Mouse (Mus musculus) heart, postnatal 36 days (tissue): Measurements from ENCODE around the gene Pea15a. TPM values are rescaled to one million over a fixed set of nuclear protein-coding genes. Genes with fewer than 3 reads are reported as not detected.

Experiments used
- DNase-seq, 2 experiments: peaks; one replicate each; pipeline ENCODE4 v3.0.0; 2021 to 2022
- intact Hi-C: fragments of 180-260 bp; cut with DNase I; formaldehyde crosslinking; loops from one replicate; pipeline ENCODE4 v1.15.1; 2025
- total RNA-seq, 2 experiments: library from RNA; stranded (reverse); gene quantifications; 2 replicates each; pipeline ENCODE4 v1.2.3; 2021

The Pea15a gene
- total RNA-seq, 2 experiments from 2014 or later, result 59.1 to 65.0 TPM

- intact Hi-C loops, result loop anchor here (2.0 kb wide), 1 partner anchor 58 kb away; the partner anchor contains the start of gene Dcaf8
- no peak for DNase-seq
These were observed 544 bp upstream of the Pea15a start for GRCm38 (mm10) chr1:172207111-172207584.

GRCm38 (mm10) chr1:172205741-172206087, 890 bp downstream of the Pea15a start:
- intact Hi-C loops, result loop anchor here (2.0 kb wide), 1 partner anchor 57 kb away; the partner anchor contains the start of gene Dcaf8
- DNase-seq, result no peak

- intact Hi-C loops, result no loop called here
- no peak for DNase-seq
These were observed 1.5 kb downstream of the Pea15a start for GRCm38 (mm10) chr1:172204814-172205740.

GRCm38 (mm10) chr1:172204033-172204813, 2.4 kb downstream of the Pea15a start:
- no peak for DNase-seq
- intact Hi-C loops, result no loop called here

GRCm38 (mm10) chr1:172203566-172203965, 3.0 kb downstream of the Pea15a start:
- intact Hi-C loops, result no loop called here
- no peak for DNase-seq

GRCm38 (mm10) chr1:172202894-172203522, 3.6 kb downstream of the Pea15a start:
- intact Hi-C loops, result no loop called here

GRCm38 (mm10) chr1:172201967-172202880, 4.4 kb downstream of the Pea15a start:
- no peak for DNase-seq
- intact Hi-C loops, result no loop called here

More at GRCm38 (mm10) chr1:172202894-172203522, 3.6 kb downstream of the Pea15a start:
- no peak for DNase-seq

- no peak for DNase-seq
- intact Hi-C loops, result no loop called here
These were observed 5.6 kb downstream of the Pea15a start for GRCm38 (mm10) chr1:172200871-172201447.

- no peak for DNase-seq
These were observed 6.4 kb downstream of the Pea15a start for GRCm38 (mm10) chr1:172200161-172200560.

GRCm38 (mm10) chr1:172198996-172199395, 7.6 kb downstream of the Pea15a start:
- intact Hi-C loops, result loop anchor here (2.0 to 5.0 kb wide), 2 partner anchors 18 to 37 kb away; no protein-coding TSS in a partner anchor
- no peak for DNase-seq

More at GRCm38 (mm10) chr1:172200161-172200560, 6.4 kb downstream of the Pea15a start:
- intact Hi-C loops, result no loop called here

- intact Hi-C loops, result loop anchor here (2.0 to 5.0 kb wide), 2 partner anchors 18 to 36 kb away; no protein-coding TSS in a partner anchor
- DNase-seq, result no peak
These were observed 8.3 kb downstream of the Pea15a start for GRCm38 (mm10) chr1:172198316-172198715.

GRCm38 (mm10) chr1:172197851-172198250, 8.8 kb downstream of the Pea15a start:
- intact Hi-C loops, result loop anchor here (2.0 to 5.0 kb wide), 2 partner anchors 17 to 36 kb away; no protein-coding TSS in a partner anchor
- no peak for DNase-seq

GRCm38 (mm10) chr1:172197146-172197545, 9.5 kb downstream of the Pea15a start:
- DNase-seq, result no peak
- intact Hi-C loops, result loop anchor here (5.0 kb wide), 1 partner anchor 35 kb away; no protein-coding TSS in a partner anchor

- DNase-seq, result no peak
- intact Hi-C loops, result no loop called here
These were observed 12.2 kb downstream of the Pea15a start for GRCm38 (mm10) chr1:172194435-172194834.

GRCm38 (mm10) chr1:172192217-172192616, 14.4 kb downstream of the Pea15a start:
- intact Hi-C loops, result no loop called here
- DNase-seq, result no peak

GRCm38 (mm10) chr1:172191578-172191977, 15.0 kb downstream of the Pea15a start:
- DNase-seq, result no peak
- intact Hi-C loops, result loop anchor here (2.0 kb wide), 1 partner anchor 25 kb away; no protein-coding TSS in a partner anchor

GRCm38 (mm10) chr1:172188891-172189290, 17.7 kb downstream of the Pea15a start:
- intact Hi-C loops, result no loop called here
- no peak for DNase-seq

- DNase-seq, result no peak
- intact Hi-C loops, result no loop called here
These were observed 20.0 kb downstream of the Pea15a start for GRCm38 (mm10) chr1:172186401-172187289.
